Mouse (Mus musculus): ENCODE data around the gene Gm5901.

DNA sequence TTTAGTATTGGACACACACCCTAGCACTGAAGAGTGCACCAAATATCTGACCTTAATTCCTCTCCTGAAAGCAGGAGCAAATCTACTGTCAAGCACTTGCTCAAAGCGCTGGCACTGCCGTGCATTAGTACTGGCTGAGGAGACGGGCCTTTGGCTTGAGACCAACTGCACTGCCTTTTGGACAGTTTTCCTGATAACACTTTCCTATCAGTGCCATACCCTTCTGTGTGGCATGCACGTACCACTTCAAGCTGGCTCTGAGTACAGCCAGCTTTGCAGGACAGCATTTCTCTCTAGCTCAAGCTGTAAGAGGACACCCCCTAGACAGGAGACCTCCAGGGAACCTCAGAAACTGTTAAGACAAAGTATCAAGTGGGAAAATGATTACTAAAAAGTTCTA lies 1.3 kb upstream of the Gm5901 start:
- TF ChIP-seq POLR2AphosphoS2 (IDR thresholded peaks at IDR 0.05; ENCODE audit: insufficient read length, low read depth) (no peak), MAX (IDR thresholded peaks at IDR 0.05; ENCODE audit: low read depth) (no peak), MYOD1 (IDR thresholded peaks at IDR 0.05; ENCODE audit: control insufficient read depth in 1 of 3, insufficient read length in 2 of 3, low read depth in 2 of 3) (no peak), POLR2A (IDR thresholded peaks at IDR 0.05; ENCODE audit: insufficient read length, low read depth) (no peak), USF1 (IDR thresholded peaks at IDR 0.05; ENCODE audit: low read depth) (no peak), TCF12 (IDR thresholded peaks at IDR 0.05; ENCODE audit: insufficient read depth, poor library complexity, severe bottlenecking) (no peak), CEBPB (IDR thresholded peaks at IDR 0.05; ENCODE audit: insufficient read depth, poor library complexity, severe bottlenecking) (no peak), MYOG (IDR thresholded peaks at IDR 0.05; ENCODE audit: control insufficient read depth in 1 of 3, insufficient read depth in 1 of 3, insufficient read length in 2 of 3, low read depth in 2 of 3) (no peak), TCF3 (IDR thresholded peaks at IDR 0.05; ENCODE audit: insufficient read length, low read depth) (no peak), E2F4 (IDR thresholded peaks at IDR 0.05; ENCODE audit: insufficient read depth) (no peak), REST (IDR thresholded peaks at IDR 0.05; ENCODE audit: insufficient read depth, insufficient read length) (no peak), SRF (IDR thresholded peaks at IDR 0.05; ENCODE audit: control insufficient read depth, insufficient read length, low read depth) (no peak)
